Mouse (Mus musculus) midbrain, embryonic 13.5 days (tissue): ENCODE measurements around the gene Abcc3. TPM values are rescaled to one million over a fixed set of nuclear protein-coding genes. Genes with fewer than 3 reads are reported as not detected.
A peak's percentile ranks its signal among the peaks of the same experiment; 100 is the strongest.

Experiments
- ATAC-seq: fragments of 200-750 bp; cut with Nextera tagmentation; 2 replicates; pipeline ENCODE4 v1.8.0; 2017; ENCODE audit warnings: mild to moderate bottlenecking, moderate TSS enrichment, moderate library complexity
- H3K27ac ChIP-seq: fragments of 300-500 bp; sonication (generic); 2 replicates; pipeline ENCODE4 v1.5.1; 2015; ENCODE audit warnings: inconsistent platforms, mild to moderate bottlenecking, moderate library complexity
- H3K27me3 ChIP-seq: fragments of 300-500 bp; sonication (generic); 2 replicates; pipeline ENCODE4 v1.6.1; 2015; ENCODE audit warnings: mild to moderate bottlenecking, inconsistent platforms
- H3K36me3 ChIP-seq: fragments of 300-500 bp; sonication (generic); 2 replicates; pipeline ENCODE4 v1.6.1; 2015; ENCODE audit warnings: mild to moderate bottlenecking, inconsistent platforms
- H3K4me1 ChIP-seq: fragments of 300-500 bp; sonication (generic); replicated peaks from 2 replicates; pipeline ENCODE4 v1.6.1; 2015; ENCODE audit warnings: inconsistent platforms
- H3K4me2 ChIP-seq: fragments of 300-500 bp; sonication (generic); replicated peaks from 2 replicates; pipeline ENCODE4 v1.6.1; 2015; ENCODE audit warnings: moderate library complexity, mild to moderate bottlenecking, inconsistent platforms
- H3K4me3 ChIP-seq: fragments of 300-500 bp; sonication (generic); replicated peaks from 2 replicates; pipeline ENCODE4 v1.5.1; 2015; ENCODE audit warnings: mild to moderate bottlenecking, inconsistent platforms
- H3K9ac ChIP-seq: fragments of 300-500 bp; sonication (generic); replicated peaks from 2 replicates; pipeline ENCODE4 v1.6.1; 2015; ENCODE audit warnings: mild to moderate bottlenecking, inconsistent platforms
- H3K9me3 ChIP-seq: fragments of 300-500 bp; sonication (generic); 2 replicates; pipeline ENCODE4 v1.6.1; 2016; ENCODE audit warnings: mild to moderate bottlenecking, inconsistent platforms
- WGBS: fragments of 180-500 bp; shearing (Covaris S2); methylation state at CpG from one replicate; pipeline ENCODE4 v1.1.7; 2015; 5-methylcytosine and 5-hydroxymethylcytosine counted together
- polyA plus RNA-seq: library from polyadenylated mRNA; unstranded; fragments of >200 nt; fragmentation: Nextera tagmentation; extraction: Ambion mirVana; gene quantifications from 2 replicates; pipeline ENCODE4 v1.2.1, GENCODE M21; 2015

Abcc3 gene
- polyA plus RNA-seq, result 0.46 and 0.90 TPM in 2 replicates

DNA sequence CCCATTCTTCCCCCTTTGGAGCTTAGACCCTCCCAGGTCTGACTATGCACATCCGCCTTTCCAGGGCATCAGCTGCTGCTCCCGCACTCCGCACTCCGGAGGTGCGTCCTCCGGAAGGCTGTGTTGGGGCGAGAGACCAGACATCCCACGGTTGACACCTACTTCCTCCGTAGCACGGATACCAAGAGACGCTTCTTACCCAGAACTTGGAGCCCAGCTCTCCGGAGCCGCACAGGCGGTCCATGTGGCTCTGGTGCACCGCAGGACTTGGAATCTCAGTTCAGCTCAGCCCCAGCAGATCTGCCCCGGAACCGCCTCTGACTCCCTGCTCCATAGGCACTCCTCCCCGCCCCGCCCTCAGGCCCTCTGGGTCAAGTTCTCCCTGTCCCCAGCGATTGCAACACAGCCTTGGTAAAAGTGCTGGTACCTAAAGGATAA lies at the start of gene Abcc3:
Gene Abcc3 (minus strand): TSS at position 326 of the 438 bp plus-strand sequence.
- H3K4me2 ChIP-seq, result peak within 1 kb of the TSS; percentile 33
- 0 out of 2 replicates have a peak within 1 kb of the TSS, but pooled peaks have one; percentile 29 for H3K9ac ChIP-seq
- H3K9me3 ChIP-seq, result no peaks in the 10 kb centered on the region
- no peak within 1 kb of the TSS for H3K27ac ChIP-seq
- peaks cover 10% of the 10 kb centered on the region for H3K27me3 ChIP-seq
- WGBS, result 11% methylated on average over 20 of the region's 20 CpGs
- H3K4me3 ChIP-seq, result no peak within 1 kb of the TSS
- no peak for ATAC-seq
- no peaks in the 10 kb centered on the region for H3K4me1 ChIP-seq
- H3K36me3 ChIP-seq, result no peaks in the 10 kb centered on the region

DNA sequence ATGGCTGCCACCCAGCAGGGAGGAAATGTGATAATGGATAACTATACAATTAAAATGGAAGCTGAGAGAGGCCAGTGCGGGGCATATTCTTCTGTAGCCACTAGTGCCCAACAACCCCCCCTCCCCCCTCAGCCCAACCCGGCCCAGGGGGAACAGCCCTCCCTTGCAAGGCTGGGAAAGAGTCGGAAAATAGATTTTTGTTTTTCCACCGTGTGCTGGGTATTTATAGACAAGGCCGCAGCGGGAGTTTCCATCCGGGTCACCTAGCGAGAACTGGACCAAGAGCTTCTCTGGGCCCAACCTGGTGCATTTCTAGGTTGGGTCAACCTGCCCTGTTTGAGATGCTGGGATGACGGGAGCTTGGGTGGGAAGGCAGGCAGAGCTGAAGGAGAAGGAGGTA lies 49.0 kb upstream of the Abcc3 start:
- H3K4me3 ChIP-seq, result no peak overlapping the region
- no peaks in the 10 kb centered on the region for H3K27me3 ChIP-seq
- ATAC-seq, result no peak
- peaks cover 69% of the 10 kb centered on the region for H3K4me1 ChIP-seq
- H3K9ac ChIP-seq, result no peak overlapping the region
- peak overlapping the region; percentile 54 for H3K27ac ChIP-seq
- no peak overlapping the region for H3K4me2 ChIP-seq
- H3K9me3 ChIP-seq, result no peaks in the 10 kb centered on the region
- H3K36me3 ChIP-seq, result peaks cover 31% of the 10 kb centered on the region
- WGBS, result 53% methylated on average over 9 of the region's 9 CpGs

DNA sequence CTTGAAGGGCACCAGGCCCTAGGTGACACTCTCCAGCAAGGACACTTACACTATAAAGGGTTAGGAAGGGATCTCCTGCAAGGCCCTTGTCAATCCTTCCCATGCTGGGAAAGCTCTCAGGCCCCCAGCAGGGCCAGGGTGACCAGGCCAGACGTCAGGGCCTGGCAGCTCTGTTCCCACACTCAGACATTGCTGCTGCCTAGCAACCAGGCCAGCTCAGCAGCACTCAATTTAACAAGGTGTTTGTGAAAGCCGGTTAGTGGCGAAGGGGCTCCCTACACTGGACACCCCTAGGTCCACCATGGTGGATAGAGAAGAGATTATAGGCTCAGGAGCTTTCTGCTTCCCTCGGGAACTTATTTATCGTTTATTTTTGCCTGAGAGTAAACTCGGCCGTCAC lies 48.3 kb upstream of the Abcc3 start:
- H3K27ac ChIP-seq, result peak overlapping the region; percentile 54
- ATAC-seq, result peak; percentile 49; the same call in 1 of the 2 replicates

DNA sequence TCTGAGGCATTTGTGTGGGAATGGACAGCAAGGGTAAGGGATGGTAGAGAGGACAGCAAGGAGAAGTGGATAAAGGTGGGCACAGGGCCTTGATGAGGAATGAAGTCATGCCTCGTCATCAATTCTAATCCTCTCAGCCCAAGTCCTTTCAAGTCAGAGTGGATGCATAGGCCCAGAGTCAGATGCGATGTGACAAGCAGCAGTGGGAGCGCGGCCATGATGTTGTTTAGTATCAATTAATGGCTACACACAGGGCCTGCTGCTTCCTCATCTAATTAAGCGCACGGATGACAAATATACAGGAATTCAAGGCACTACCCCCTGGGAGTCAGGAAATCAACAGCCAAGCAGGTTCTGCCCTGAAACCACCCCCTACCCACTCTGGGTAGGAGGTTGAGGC lies 47.6 kb upstream of the Abcc3 start:
- Histone ChIP-seq H3K9ac (no peak overlapping the region), H3K4me1 (peaks cover 62% of the 10 kb centered on the region), H3K27me3 (no peaks in the 10 kb centered on the region), H3K9me3 (no peaks in the 10 kb centered on the region), H3K27ac (peak overlapping the region; percentile 54), H3K4me3 (no peak overlapping the region), H3K4me2 (no peak overlapping the region), H3K36me3 (peaks cover 31% of the 10 kb centered on the region)
- no peak for ATAC-seq
- 56% methylated on average over 6 of the region's 6 CpGs for WGBS

More for the DNA sequence above, 48.3 kb upstream of the Abcc3 start:
- 14% methylated on average over 7 of the region's 7 CpGs for WGBS
- peaks cover 69% of the 10 kb centered on the region for H3K4me1 ChIP-seq
- H3K27me3 ChIP-seq, result no peaks in the 10 kb centered on the region
- H3K4me2 ChIP-seq, result no peak overlapping the region
- no peak overlapping the region for H3K4me3 ChIP-seq
- H3K9ac ChIP-seq, result no peak overlapping the region
- H3K9me3 ChIP-seq, result no peaks in the 10 kb centered on the region
- H3K36me3 ChIP-seq, result peaks cover 31% of the 10 kb centered on the region

DNA sequence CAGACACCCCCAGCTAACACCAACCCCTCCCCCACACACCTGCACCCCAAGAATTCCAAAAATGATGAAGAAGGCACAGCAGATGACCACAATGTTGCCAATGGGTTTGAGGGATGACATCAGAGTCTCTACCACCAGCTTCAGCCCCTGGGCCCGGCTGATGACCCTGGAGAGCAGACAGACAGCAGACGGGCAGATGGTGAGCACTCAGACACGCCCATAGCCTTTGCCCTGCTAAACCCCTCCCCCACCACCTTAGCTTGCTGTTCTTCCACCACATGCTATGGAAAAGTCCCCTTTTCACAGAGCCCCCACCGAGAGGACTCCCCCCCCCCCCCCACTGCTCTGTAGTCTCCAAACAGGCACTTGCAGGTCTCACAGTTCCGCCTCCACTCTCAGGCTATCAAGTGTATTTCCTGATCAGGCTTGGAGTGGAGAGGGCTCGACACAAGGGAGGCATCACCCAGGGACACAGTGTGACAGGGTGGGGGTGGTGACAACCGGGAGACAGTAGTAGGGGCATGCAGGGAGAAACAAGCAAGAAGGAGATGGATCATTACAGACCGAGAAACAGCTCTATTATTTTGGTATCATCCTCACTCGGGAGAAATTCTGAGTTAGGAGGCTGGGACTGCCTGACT lies 36.3 kb upstream of the Abcc3 start:
- H3K36me3 ChIP-seq, result peaks cover 62% of the 10 kb centered on the region
- WGBS, result 28% methylated on average over 9 of the region's 9 CpGs
- H3K4me1 ChIP-seq, result peaks cover 50% of the 10 kb centered on the region
- no peak overlapping the region for H3K4me2 ChIP-seq
- no peaks in the 10 kb centered on the region for H3K9me3 ChIP-seq
- H3K27ac ChIP-seq, result peak overlapping the region; percentile 80
- peak; percentile 28; the same call in 1 of the 2 replicates for ATAC-seq
- no peaks in the 10 kb centered on the region for H3K27me3 ChIP-seq
- no peak overlapping the region for H3K4me3 ChIP-seq
- H3K9ac ChIP-seq, result no peak overlapping the region

DNA sequence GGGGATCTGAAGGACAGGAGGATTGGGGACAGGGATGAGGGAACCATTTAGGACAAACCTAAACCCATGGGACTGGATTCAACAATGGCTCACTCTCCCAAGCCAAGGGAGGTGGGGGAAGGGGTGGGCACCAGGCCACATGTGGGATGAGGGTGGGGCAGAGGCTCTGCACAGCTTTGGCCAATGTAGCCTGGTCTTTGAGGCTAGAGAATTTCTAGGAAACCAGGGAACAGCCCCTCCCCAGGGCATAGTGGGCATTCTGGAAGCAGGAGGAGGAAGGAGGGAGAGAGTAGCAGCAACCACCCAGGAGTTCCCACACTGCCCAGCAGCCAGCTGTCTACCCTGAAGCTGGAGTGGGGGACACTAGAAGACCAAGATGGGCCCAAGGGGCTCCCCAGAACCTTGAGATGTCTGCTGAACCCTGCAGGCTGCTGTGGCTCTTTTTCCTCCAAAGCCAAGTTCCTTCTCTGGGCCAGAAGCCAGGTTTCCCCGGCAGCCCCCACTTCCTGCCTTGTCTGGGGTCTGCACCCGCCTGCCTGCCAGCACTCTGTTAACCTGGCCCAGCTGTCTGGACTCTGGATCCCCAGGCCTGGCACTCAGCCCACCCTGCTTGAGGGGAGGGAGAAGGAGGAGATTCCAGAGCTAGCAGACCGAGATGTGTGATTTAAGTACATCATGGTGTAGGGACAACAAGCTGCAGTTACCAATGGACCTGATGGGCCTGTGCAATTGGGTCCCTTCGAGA lies 35.5 kb upstream of the Abcc3 start:
- no peak overlapping the region for H3K4me3 ChIP-seq
- H3K9ac ChIP-seq, result no peak overlapping the region
- no peaks in the 10 kb centered on the region for H3K27me3 ChIP-seq
- peaks cover 50% of the 10 kb centered on the region for H3K4me1 ChIP-seq
- H3K4me2 ChIP-seq, result no peak overlapping the region
- peak; percentile 79 for ATAC-seq
- H3K9me3 ChIP-seq, result no peaks in the 10 kb centered on the region
- peak overlapping the region; percentile 80 for H3K27ac ChIP-seq
- WGBS, result 56% methylated on average over 4 of the region's 4 CpGs
- H3K36me3 ChIP-seq, result peaks cover 58% of the 10 kb centered on the region

DNA sequence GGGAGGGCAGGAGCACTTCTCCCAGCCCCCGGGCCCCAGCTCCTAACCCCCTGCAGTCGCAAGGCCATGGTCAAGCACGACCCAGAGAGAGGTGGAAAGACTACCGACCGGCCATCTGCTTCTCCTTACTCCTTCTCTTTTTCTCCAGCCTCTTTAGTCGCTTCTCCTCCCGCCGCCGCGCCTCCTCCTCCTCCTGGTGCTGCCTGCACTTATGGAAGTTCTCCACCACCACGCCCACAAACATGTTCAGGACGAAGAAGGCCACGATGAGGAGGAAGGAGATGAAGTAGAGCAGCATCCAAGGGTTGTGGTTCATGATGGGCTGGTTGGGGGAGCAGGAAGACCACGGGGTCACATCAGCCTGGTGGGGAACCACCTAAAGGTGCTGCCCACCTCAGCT lies 32.9 kb upstream of the Abcc3 start:
- Histone ChIP-seq H3K27me3 (no peaks in the 10 kb centered on the region), H3K4me2 (no peak overlapping the region), H3K4me3 (no peak overlapping the region), H3K36me3 (peaks cover 38% of the 10 kb centered on the region), H3K9me3 (no peaks in the 10 kb centered on the region), H3K4me1 (peaks cover 52% of the 10 kb centered on the region), H3K9ac (no peak overlapping the region), H3K27ac (no peak overlapping the region)
- WGBS, result 70% methylated on average over 14 of the region's 14 CpGs
- ATAC-seq, result no peak

DNA sequence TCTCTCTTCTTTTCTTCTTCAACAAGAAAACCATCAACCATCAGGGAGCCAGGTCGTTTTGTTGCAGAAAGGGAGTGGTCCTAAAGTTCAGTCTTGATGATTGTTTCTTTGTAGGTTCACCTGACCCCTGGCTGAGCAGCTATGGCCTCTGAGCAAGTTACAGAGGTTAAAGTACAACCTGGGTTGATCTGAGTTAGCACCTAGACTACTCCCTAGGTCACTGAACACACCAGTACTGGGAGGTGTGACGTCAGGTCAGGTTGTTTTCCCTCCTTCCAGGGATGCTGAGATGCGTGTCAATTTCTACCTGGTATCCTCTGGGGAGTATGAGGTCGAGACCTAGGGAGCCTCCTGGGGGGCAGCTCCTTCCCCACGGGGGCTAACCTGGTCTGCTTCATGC lies 32.4 kb upstream of the Abcc3 start:
- H3K9ac ChIP-seq, result no peak overlapping the region
- no peak overlapping the region for H3K27ac ChIP-seq
- no peaks in the 10 kb centered on the region for H3K9me3 ChIP-seq
- WGBS, result 61% methylated on average over 5 of the region's 5 CpGs
- H3K4me2 ChIP-seq, result no peak overlapping the region
- H3K27me3 ChIP-seq, result no peaks in the 10 kb centered on the region
- no peak for ATAC-seq
- no peak overlapping the region for H3K4me3 ChIP-seq
- peaks cover 54% of the 10 kb centered on the region for H3K4me1 ChIP-seq
- peaks cover 37% of the 10 kb centered on the region for H3K36me3 ChIP-seq

DNA sequence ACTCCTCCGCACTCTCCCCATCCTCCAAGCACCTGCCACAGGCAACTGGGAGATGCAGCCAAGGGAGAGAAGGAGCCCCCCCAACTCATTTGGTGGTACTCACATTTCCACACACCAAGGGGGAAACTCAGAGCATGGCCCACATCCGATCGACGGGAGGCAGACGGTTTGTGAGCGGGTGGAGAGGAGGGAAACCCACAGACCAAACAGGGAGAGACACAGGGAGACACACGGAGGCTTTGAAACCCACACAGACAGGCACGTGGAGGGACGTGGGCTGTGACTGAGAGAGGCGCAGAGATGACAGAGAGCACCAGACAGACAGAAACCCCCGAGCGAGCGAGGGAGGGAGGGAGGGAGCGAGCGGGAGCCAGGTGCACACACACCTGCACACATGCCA lies 31.6 kb upstream of the Abcc3 start:
- Histone ChIP-seq H3K36me3 (peaks cover 31% of the 10 kb centered on the region), H3K27ac (0 out of 2 replicates have a peak overlapping the region, but pooled peaks have one; percentile 19), H3K9ac (no peak overlapping the region), H3K4me3 (no peak overlapping the region), H3K4me1 (peaks cover 55% of the 10 kb centered on the region), H3K27me3 (no peaks in the 10 kb centered on the region), H3K9me3 (no peaks in the 10 kb centered on the region), H3K4me2 (no peak overlapping the region)
- ATAC-seq, result no peak
- 70% methylated on average over 15 of the region's 15 CpGs for WGBS

DNA sequence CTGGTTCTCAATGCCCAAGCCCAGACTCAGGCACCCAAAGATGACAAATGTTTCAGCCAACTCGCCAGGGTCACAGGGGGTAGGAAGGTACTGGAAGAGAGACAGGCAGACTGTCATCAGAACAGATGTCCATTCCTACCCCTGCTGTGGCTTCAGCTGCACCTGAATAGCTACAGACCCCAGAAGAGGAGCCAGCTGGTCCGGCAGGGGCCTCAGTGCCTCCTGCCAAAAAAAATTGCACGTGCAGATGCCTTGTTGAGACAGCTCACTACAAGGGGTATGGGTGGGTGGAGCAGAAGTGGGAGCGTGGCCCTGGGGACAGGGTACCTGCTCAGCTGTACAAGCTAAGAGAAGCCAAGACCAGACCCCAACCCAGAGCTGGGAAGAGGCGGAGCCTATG lies 31.1 kb upstream of the Abcc3 start:
- 68% methylated on average over 5 of the region's 5 CpGs for WGBS

DNA sequence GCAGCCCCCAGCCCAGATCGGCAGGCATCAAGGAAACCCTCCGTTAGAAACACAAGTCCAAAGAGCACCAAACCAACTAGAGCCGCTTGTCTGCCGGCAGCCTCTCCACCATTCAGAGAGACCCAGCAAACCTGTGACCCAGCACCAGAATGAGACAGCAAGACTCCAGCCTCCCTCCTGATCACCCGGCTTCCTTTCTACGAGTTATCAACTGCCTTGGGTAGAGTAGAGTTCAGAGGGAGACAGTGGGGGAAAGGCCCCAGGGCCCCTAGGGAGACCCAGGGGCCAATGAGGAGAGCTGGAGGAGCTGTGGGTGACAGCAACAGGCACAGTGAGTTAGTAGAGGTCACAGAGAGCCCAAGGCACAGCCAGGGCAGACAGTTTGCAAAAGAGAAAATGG lies 28.2 kb upstream of the Abcc3 start:
- Histone ChIP-seq H3K27me3 (no peaks in the 10 kb centered on the region), H3K9ac (no peak overlapping the region), H3K27ac (no peak overlapping the region), H3K9me3 (no peaks in the 10 kb centered on the region), H3K4me2 (no peak overlapping the region), H3K4me3 (no peak overlapping the region), H3K36me3 (peaks cover 41% of the 10 kb centered on the region), H3K4me1 (peaks cover 44% of the 10 kb centered on the region)
- 74% methylated on average over 6 of the region's 6 CpGs for WGBS
- ATAC-seq, result no peak

More for the DNA sequence above, 31.1 kb upstream of the Abcc3 start:
- no peak overlapping the region for H3K4me3 ChIP-seq
- no peaks in the 10 kb centered on the region for H3K9me3 ChIP-seq
- no peak overlapping the region for H3K27ac ChIP-seq
- no peak overlapping the region for H3K4me2 ChIP-seq
- H3K9ac ChIP-seq, result no peak overlapping the region
- ATAC-seq, result no peak
- H3K36me3 ChIP-seq, result peaks cover 31% of the 10 kb centered on the region
- H3K27me3 ChIP-seq, result no peaks in the 10 kb centered on the region
- peaks cover 55% of the 10 kb centered on the region for H3K4me1 ChIP-seq

DNA sequence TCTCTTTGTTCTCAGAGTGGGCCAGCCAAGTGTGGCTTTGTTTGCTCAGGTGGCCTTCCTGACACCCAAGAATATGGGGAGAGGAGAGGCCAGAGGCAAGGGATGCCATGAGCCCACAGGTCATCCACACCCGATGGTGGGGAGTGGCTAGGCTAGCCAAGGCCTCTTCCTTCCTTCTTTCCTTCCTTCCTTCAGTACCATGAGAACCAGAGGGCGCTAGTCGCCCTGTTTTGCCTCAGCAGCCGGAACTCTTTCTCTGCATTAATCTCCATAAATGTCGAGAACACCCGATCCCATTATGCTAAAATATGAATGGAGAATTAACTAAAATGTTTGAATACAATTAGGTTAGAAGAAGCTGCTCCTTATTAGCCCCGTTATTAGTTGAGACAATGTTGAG lies 27.5 kb upstream of the Abcc3 start:
- Histone ChIP-seq H3K27ac (no peak overlapping the region), H3K9me3 (no peaks in the 10 kb centered on the region), H3K4me3 (no peak overlapping the region), H3K9ac (no peak overlapping the region), H3K27me3 (no peaks in the 10 kb centered on the region), H3K36me3 (peaks cover 41% of the 10 kb centered on the region), H3K4me1 (peaks cover 47% of the 10 kb centered on the region), H3K4me2 (no peak overlapping the region)
- 42% methylated on average over 7 of the region's 7 CpGs for WGBS
- no peak for ATAC-seq
